Mouse (Mus musculus): ENCODE results near the gene Slc6a13.

DNA sequence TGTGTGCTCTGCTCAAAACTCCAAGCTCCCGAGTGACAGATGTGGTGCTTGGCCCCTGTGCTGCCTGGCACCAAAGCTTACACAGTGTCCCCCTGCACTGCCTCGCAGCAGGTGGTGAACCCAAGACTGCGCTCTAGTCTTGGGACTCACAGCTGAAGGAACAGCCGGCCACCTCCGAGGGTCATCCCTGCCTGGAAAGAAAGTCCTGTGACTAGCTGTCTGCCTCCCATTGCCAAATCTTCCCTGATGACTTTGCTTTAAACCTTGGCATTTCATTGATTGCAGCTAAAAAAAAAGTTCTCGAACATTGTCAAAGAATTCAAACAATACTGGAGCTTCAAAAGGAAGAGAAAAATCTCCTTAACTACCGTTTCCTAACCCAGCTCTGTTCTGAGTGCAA, 710 bp upstream of the Slc6a13 start:
- TF ChIP-seq GATA1 (IDR thresholded peaks at IDR 0.05; ENCODE audit: borderline replicate concordance, low read length) (no peak), FLI1 (IDR thresholded peaks at IDR 0.05; ENCODE audit: low read length) (no peak)

Measured in megakaryocyte, embryonic 14.5 days (primary cell).